Mouse (Mus musculus) bone marrow macrophage, adult 2 months (primary cell): ENCODE measurements around the gene Gm45213.

ENCODE experiments used
- CTCF ChIP-seq: IDR thresholded peaks from 2 replicates; pipeline ENCODE4 v1.5.1; 2012; ENCODE audit warnings: low read depth, mild to moderate bottlenecking, low read length, moderate library complexity
- POLR2A ChIP-seq: IDR thresholded peaks from 2 replicates; pipeline ENCODE4 v1.6.1; 2012; ENCODE audit warnings: mild to moderate bottlenecking, low read depth, low read length, borderline replicate concordance

DNA sequence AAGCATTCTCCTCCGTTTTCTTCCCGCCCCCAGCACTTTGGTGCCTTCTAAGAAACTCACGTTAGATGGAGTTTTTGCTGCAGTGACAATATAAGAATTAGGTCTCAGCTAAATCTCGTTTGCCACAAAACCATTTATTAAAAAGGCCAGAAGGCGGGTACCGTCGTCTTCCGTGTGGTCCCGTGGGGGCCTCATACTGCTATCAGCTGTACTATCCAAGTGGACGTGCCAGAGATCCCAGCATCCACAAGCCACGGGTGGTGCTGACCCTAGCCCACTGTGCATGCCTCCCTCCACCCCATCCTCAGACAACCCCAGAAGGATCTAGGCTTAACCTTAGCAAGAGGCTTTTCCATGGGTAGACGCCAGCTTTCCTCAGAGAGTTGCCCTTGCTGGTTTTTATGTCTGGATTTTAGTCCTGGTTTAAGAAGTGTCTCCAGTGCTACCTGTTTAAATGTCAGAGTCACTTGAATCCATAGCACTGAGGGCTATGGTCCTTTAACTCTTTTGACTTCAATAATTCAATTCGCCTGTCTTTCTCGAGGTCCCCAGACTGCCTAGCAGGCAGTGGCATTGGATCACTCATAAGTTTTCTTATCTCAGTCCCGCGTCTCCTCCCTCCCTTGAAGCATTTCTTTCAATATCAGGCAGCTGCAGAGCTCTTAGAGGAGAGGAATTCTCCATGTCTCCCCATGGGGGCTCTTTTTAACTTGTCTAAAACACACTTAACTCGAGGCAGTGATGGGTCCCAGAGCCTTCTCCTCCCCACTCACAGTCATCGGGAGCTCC lies 3.2 kb upstream of the Gm45213 start:
- TF ChIP-seq POLR2A (no peak), CTCF (no peak)
